Mouse (Mus musculus) stomach, postnatal 0 days (tissue): ENCODE data around the gene St6galnac1.

ENCODE experiments used
- CTCF ChIP-seq: IDR thresholded peaks from 2 replicates; pipeline ENCODE4 v1.5.1; 2016; ENCODE audit warnings: antibody characterized with exemption, low read depth, mild to moderate bottlenecking, moderate library complexity
- EP300 ChIP-seq: optimal IDR thresholded peaks from 2 replicates; pipeline ENCODE3; 2016; ENCODE audit warnings: antibody characterized with exemption

GRCm38 (mm10) chr11:116808811-116809395, 33.6 kb upstream of the St6galnac1 start:
- TF ChIP-seq CTCF (no peak), EP300 (no peak)
